Mouse (Mus musculus) MEL (cell line): Measurements from ENCODE around the gene Mrpl40. TPM values are rescaled to one million over a fixed set of nuclear protein-coding genes. Genes with fewer than 3 reads are reported as not detected.

Experiments
- DNase-seq: peaks from one replicate; pipeline ENCODE4 v3.0.0; 2011; ENCODE audit warnings: low read depth, low spot score
- H3K27ac ChIP-seq: 2 replicates; pipeline ENCODE4 v1.5.1; 2012; ENCODE audit warnings: low read depth, mild to moderate bottlenecking, control low read depth, low read length, moderate library complexity; ENCODE audit not compliant: control insufficient read depth
- H3K27me3 ChIP-seq, 2 experiments: fragments of 150-350 bp in 1 of 2; sonication (generic) in 1 of 2; 2 replicates each; pipeline ENCODE4 v1.6.1; 2012; ENCODE audit warnings: low read length in 2 of 2, mild to moderate bottlenecking in 2 of 2, improper control_type of control experiment in 1 of 2, moderate library complexity in 1 of 2; ENCODE audit not compliant: insufficient read depth in 2 of 2, control insufficient read depth in 1 of 2
- H3K36me3 ChIP-seq, 2 experiments: 2 replicates each; pipeline ENCODE4 v1.6.1; 2012 to 2014; ENCODE audit warnings: low read length in 2 of 2, improper control_type of control experiment in 1 of 2, inconsistent platforms in 1 of 2, mild to moderate bottlenecking in 1 of 2; ENCODE audit not compliant: insufficient read depth in 2 of 2, control insufficient read depth in 1 of 2
- H3K4me1 ChIP-seq, 2 experiments: fragments of 150-350 bp in 1 of 2; sonication (generic) in 1 of 2; 2 replicates each; pipeline ENCODE4 v1.6.1; 2012; ENCODE audit warnings: low read length in 2 of 2, improper control_type of control experiment in 1 of 2, mild to moderate bottlenecking in 1 of 2; ENCODE audit not compliant: insufficient read depth in 2 of 2, control insufficient read depth in 1 of 2
- H3K4me3 ChIP-seq, 2 experiments: fragments of 150-350 bp in 1 of 2; sonication (generic) in 1 of 2; 2 replicates each; pipeline ENCODE4 v1.5.1; 2012; ENCODE audit warnings: low read depth in 2 of 2, low read length in 2 of 2, mild to moderate bottlenecking in 2 of 2, moderate library complexity in 2 of 2, control low read depth in 1 of 2, improper control_type of control experiment in 1 of 2; ENCODE audit not compliant: control insufficient read depth in 1 of 2, insufficient read depth in 1 of 2
- H3K79me2 ChIP-seq: 2 replicates; pipeline ENCODE4 v1.6.1; 2012; ENCODE audit warnings: mild to moderate bottlenecking, low read length, moderate library complexity; ENCODE audit not compliant: control insufficient read depth, poor library complexity, insufficient read depth
- H3K9ac ChIP-seq: 2 replicates; pipeline ENCODE4 v1.6.1; 2012; ENCODE audit warnings: low read depth, mild to moderate bottlenecking, control low read depth, low read length, moderate library complexity; ENCODE audit not compliant: control insufficient read depth, poor library complexity, severe bottlenecking
- H3K9me3 ChIP-seq: fragments of 150-350 bp; sonication (generic); replicated peaks from 2 replicates; pipeline ENCODE4 v1.6.1; 2012; ENCODE audit warnings: mild to moderate bottlenecking, low read length, improper control_type of control experiment, moderate library complexity; ENCODE audit not compliant: insufficient read depth
- BHLHE40 ChIP-seq: IDR thresholded peaks from 2 replicates; pipeline ENCODE4 v1.6.1; 2012; ENCODE audit warnings: low read depth, mild to moderate bottlenecking, inconsistent platforms, low read length, improper control_type of control experiment, borderline replicate concordance
- CHD1 ChIP-seq: IDR thresholded peaks from 2 replicates; pipeline ENCODE4 v1.6.1; 2012; ENCODE audit warnings: low read depth, mild to moderate bottlenecking, inconsistent platforms, low read length, improper control_type of control experiment
- CHD2 ChIP-seq: IDR thresholded peaks from 2 replicates; pipeline ENCODE4 v1.6.1; 2011; ENCODE audit warnings: low read length, improper control_type of control experiment
- ELF1 ChIP-seq: IDR thresholded peaks from 2 replicates; pipeline ENCODE4 v1.6.1; 2014; ENCODE audit warnings: low read depth, mild to moderate bottlenecking, inconsistent platforms, low read length, improper control_type of control experiment, moderate library complexity
- EP300 ChIP-seq, 2 experiments: IDR thresholded peaks; 2 replicates each; pipeline ENCODE4 v1.6.1; 2011; ENCODE audit warnings: improper control_type of control experiment in 2 of 2, low read length in 2 of 2, low read depth in 1 of 2, mild to moderate bottlenecking in 1 of 2
- KAT2A ChIP-seq: conservative IDR thresholded peaks from 2 replicates; pipeline ENCODE4 v1.6.1; 2012; ENCODE audit warnings: low read depth, low read length, improper control_type of control experiment, inconsistent platforms
- MAZ ChIP-seq: IDR thresholded peaks from 2 replicates; pipeline ENCODE4 v1.6.1; 2012; ENCODE audit warnings: low read depth, mild to moderate bottlenecking, inconsistent platforms, low read length, improper control_type of control experiment
- MYB ChIP-seq: IDR thresholded peaks from 2 replicates; pipeline ENCODE4 v1.6.1; 2011; ENCODE audit warnings: mild to moderate bottlenecking, low read depth, low read length, improper control_type of control experiment
- MYC ChIP-seq: IDR thresholded peaks from 2 replicates; pipeline ENCODE4 v1.6.1; 2011; ENCODE audit warnings: low read depth, mild to moderate bottlenecking, low read length, improper control_type of control experiment, moderate library complexity
- NRF1 ChIP-seq: IDR thresholded peaks from 2 replicates; pipeline ENCODE4 v1.6.1; 2014; ENCODE audit warnings: low read depth, mild to moderate bottlenecking, inconsistent platforms, low read length, improper control_type of control experiment, moderate library complexity; ENCODE audit not compliant: poor library complexity, insufficient read depth, severe bottlenecking
- POLR2A ChIP-seq, 2 experiments: IDR thresholded peaks; 2 replicates each; pipeline ENCODE4 v1.6.1; 2011 to 2012; ENCODE audit warnings: low read length in 2 of 2, mild to moderate bottlenecking in 2 of 2, control low read depth in 1 of 2, improper control_type of control experiment in 1 of 2, low read depth in 1 of 2, moderate library complexity in 1 of 2; ENCODE audit not compliant: control insufficient read depth in 1 of 2, insufficient read depth in 1 of 2, poor library complexity in 1 of 2
- POLR2AphosphoS2 ChIP-seq: IDR thresholded peaks from 2 replicates; pipeline ENCODE4 v1.6.1; 2011; ENCODE audit warnings: low read length, improper control_type of control experiment
- RCOR1 ChIP-seq: IDR thresholded peaks from 2 replicates; pipeline ENCODE4 v1.6.1; 2012; ENCODE audit warnings: low read depth, mild to moderate bottlenecking, inconsistent platforms, low read length, improper control_type of control experiment
- SIN3A ChIP-seq: IDR thresholded peaks from 2 replicates; pipeline ENCODE4 v1.6.1; 2012; ENCODE audit warnings: low read length, improper control_type of control experiment, inconsistent platforms
- TCF12 ChIP-seq: IDR thresholded peaks from 2 replicates; pipeline ENCODE4 v1.6.1; 2014; ENCODE audit warnings: low read depth, mild to moderate bottlenecking, inconsistent platforms, low read length, improper control_type of control experiment, moderate library complexity
- USF1 ChIP-seq: IDR thresholded peaks from 2 replicates; pipeline ENCODE4 v1.6.1; 2014; ENCODE audit warnings: low read depth, mild to moderate bottlenecking, inconsistent platforms, low read length, improper control_type of control experiment, moderate library complexity
- ZKSCAN1 ChIP-seq: IDR thresholded peaks from 2 replicates; pipeline ENCODE4 v1.6.1; 2012; ENCODE audit warnings: low read depth, mild to moderate bottlenecking, inconsistent platforms, low read length, improper control_type of control experiment, moderate library complexity
- polyA plus RNA-seq, 2 experiments: library from polyadenylated mRNA; stranded (reverse) in 1 of 2; unstranded in 1 of 2; fragments of >175 nt in 1 of 2; fragments of >200 nt in 1 of 2; gene quantifications; 2 replicates each; pipeline versions ENCODE4 v1.2.1 to v1.2.4; 2012; ENCODE audit warnings: low replicate concordance in 2 of 2, low read depth in 1 of 2; ENCODE audit not compliant: insufficient read length in 2 of 2, insufficient read depth in 1 of 2, missing spikeins in 1 of 2
- total RNA-seq: library from RNA; depleted of rRNA; stranded (reverse); fragments of 300-350 nt; gene quantifications from 2 replicates; pipeline ENCODE4 v1.2.3, GENCODE M21; 2012

The Mrpl40 gene
- total and polyA plus RNA-seq, 3 experiments: 78.7 to 84.6 TPM; not detected in 1

- no peak overlapping the region for H3K4me3 ChIP-seq
- H3K36me3 ChIP-seq: peaks cover under 1 to 47% of the 10 kb centered on the region in 2 experiments; a peak in 3 of 4 replicates
- H3K9me3 ChIP-seq: no peaks in the 10 kb centered on the region
- no peak overlapping the region for H3K27ac ChIP-seq
- DNase-seq: no peak
- TF ChIP-seq USF1 (no peak), EP300 (IDR thresholded peaks at IDR 0.05; ENCODE audit: low read depth in 1 of 2, low read length in 2 of 2) (no peak), SIN3A (no peak), KAT2A (no peak), MYC (no peak), CHD2 (no peak), POLR2A (IDR thresholded peaks at IDR 0.05; ENCODE audit: control insufficient read depth in 1 of 2, insufficient read depth in 1 of 2, low read depth in 1 of 2, low read length in 2 of 2, poor library complexity in 1 of 2) (no peak), POLR2AphosphoS2 (no peak), ZKSCAN1 (no peak), MAZ (no peak), CHD1 (no peak), TCF12 (no peak), ELF1 (no peak), MYB (no peak), BHLHE40 (no peak), RCOR1 (no peak)
- H3K27me3 ChIP-seq: no peaks in the 10 kb centered on the region
- no peaks in the 10 kb centered on the region for H3K79me2 ChIP-seq
- peaks cover 0 to 2% of the 10 kb centered on the region in 2 experiments; a peak in 2 of 4 replicates for H3K4me1 ChIP-seq
- H3K9ac ChIP-seq: no peak overlapping the region
These were observed 48.0 kb downstream of the Mrpl40 start for GRCm38 (mm10) chr16:18828630-18829029.

- DNase-seq: no peak
- no peak overlapping the region for H3K4me3 ChIP-seq
- H3K9me3 ChIP-seq: no peaks in the 10 kb centered on the region
- TF ChIP-seq NRF1 (no peak), USF1 (no peak)
- TF ChIP-seq, all 39 proteins: peak for 0
- no peak overlapping the region for H3K9ac ChIP-seq
- H3K36me3 ChIP-seq: peaks cover 23 to 50% of the 10 kb centered on the region in 2 experiments
- peaks cover 17 to 26% of the 10 kb centered on the region in 2 experiments for H3K4me1 ChIP-seq
- H3K27me3 ChIP-seq: no peaks in the 10 kb centered on the region
- no peaks in the 10 kb centered on the region for H3K79me2 ChIP-seq
- H3K27ac ChIP-seq: peak overlapping the region; percentile 77
These were observed 53.7 kb downstream of the Mrpl40 start for GRCm38 (mm10) chr16:18822925-18823324.
